Mouse (Mus musculus) neural tube, embryonic 15.5 days (tissue): ENCODE results near the gene Madcam1. TPM values are rescaled to one million over a fixed set of nuclear protein-coding genes. Genes with fewer than 3 reads are reported as not detected.

ENCODE experiments used
- ATAC-seq: fragments of 200-750 bp; cut with Nextera tagmentation; 2 replicates; pipeline ENCODE4 v1.8.0; 2017; ENCODE audit warnings: mild to moderate bottlenecking, moderate TSS enrichment, moderate library complexity; ENCODE audit not compliant: low FRiP score
- H3K27ac ChIP-seq: fragments of 300-500 bp; sonication (generic); replicated peaks from 2 replicates; pipeline ENCODE4 v1.5.1; 2015; ENCODE audit warnings: mild to moderate bottlenecking, inconsistent platforms
- H3K27me3 ChIP-seq: fragments of 300-500 bp; sonication (generic); replicated peaks from 2 replicates; pipeline ENCODE4 v1.6.1; 2015; ENCODE audit warnings: inconsistent platforms
- H3K36me3 ChIP-seq: fragments of 300-500 bp; sonication (generic); 2 replicates; pipeline ENCODE4 v1.6.1; 2015; ENCODE audit warnings: inconsistent platforms
- H3K4me1 ChIP-seq: fragments of 300-500 bp; sonication (generic); 2 replicates; pipeline ENCODE4 v1.6.1; 2015; ENCODE audit warnings: inconsistent platforms
- H3K4me2 ChIP-seq: fragments of 300-500 bp; sonication (generic); 2 replicates; pipeline ENCODE4 v1.6.1; 2015; ENCODE audit warnings: inconsistent platforms, mild to moderate bottlenecking, moderate library complexity
- H3K4me3 ChIP-seq: fragments of 300-500 bp; sonication (generic); replicated peaks from 2 replicates; pipeline ENCODE4 v1.5.1; 2015; ENCODE audit warnings: mild to moderate bottlenecking, inconsistent platforms
- H3K9ac ChIP-seq: fragments of 300-500 bp; sonication (generic); replicated peaks from 2 replicates; pipeline ENCODE4 v1.6.1; 2015; ENCODE audit warnings: mild to moderate bottlenecking, inconsistent platforms
- H3K9me3 ChIP-seq: fragments of 300-500 bp; sonication (generic); replicated peaks from 2 replicates; pipeline ENCODE4 v1.6.1; 2016; ENCODE audit warnings: inconsistent platforms
- WGBS: fragments of 180-500 bp; shearing (Covaris S2); methylation state at CpG from one replicate; pipeline ENCODE4 v1.1.7; 2015; ENCODE audit warnings: mixed read lengths; 5-methylcytosine and 5-hydroxymethylcytosine counted together
- polyA plus RNA-seq: library from polyadenylated mRNA; unstranded; fragments of >200 nt; fragmentation: Nextera tagmentation; extraction: Ambion mirVana; gene quantifications from 2 replicates; pipeline ENCODE4 v1.2.1, GENCODE M21; 2015

Madcam1 gene
- polyA plus RNA-seq, 1 experiment from 2014 or later = 1.0 TPM

GRCm38 (mm10) chr10:79704065-79704969, 40.0 kb downstream of the Madcam1 start, which contains the start of gene Bsg:
Gene Bsg (plus strand): TSS chr10:79704491.
- WGBS = under 1% methylated on average over 60 of the region's 65 CpGs
- peak; percentile 95 for ATAC-seq
- H3K27me3 ChIP-seq = no peaks in the 10 kb centered on the region
- peaks cover 6% of the 10 kb centered on the region; the same call in 1 of the 2 replicates for H3K36me3 ChIP-seq
- H3K9ac ChIP-seq = peak within 1 kb of the TSS; percentile 85
- H3K9me3 ChIP-seq = no peaks in the 10 kb centered on the region
- peaks cover 48% of the 10 kb centered on the region for H3K4me1 ChIP-seq
- H3K4me3 ChIP-seq = peak within 1 kb of the TSS; percentile 72
- H3K4me2 ChIP-seq = peak within 1 kb of the TSS; percentile 85
- peak within 1 kb of the TSS; percentile 90 for H3K27ac ChIP-seq

- ATAC-seq = no peak
- WGBS = 7% methylated on average over 10 of the region's 10 CpGs
- Histone ChIP-seq H3K4me1 (peaks cover 53% of the 10 kb centered on the region), H3K9me3 (no peaks in the 10 kb centered on the region), H3K27me3 (no peaks in the 10 kb centered on the region), H3K27ac (peak overlapping the region; percentile 90), H3K36me3 (peaks cover 12% of the 10 kb centered on the region), H3K4me2 (peak overlapping the region; percentile 85), H3K9ac (peak overlapping the region; percentile 85), H3K4me3 (peak overlapping the region; percentile 72)
These were observed 40.6 kb downstream of the Madcam1 start for GRCm38 (mm10) chr10:79704970-79705360.

GRCm38 (mm10) chr10:79705951-79706350, 41.6 kb downstream of the Madcam1 start:
- no peak for ATAC-seq
- peak overlapping the region; percentile 85 for H3K4me2 ChIP-seq
- 84% methylated on average over 5 of the region's 5 CpGs for WGBS
- peak overlapping the region; percentile 72 for H3K4me3 ChIP-seq
- H3K9me3 ChIP-seq = no peaks in the 10 kb centered on the region
- no peak overlapping the region for H3K27ac ChIP-seq
- no peaks in the 10 kb centered on the region for H3K27me3 ChIP-seq
- H3K9ac ChIP-seq = peak overlapping the region; percentile 85
- peaks cover 22% of the 10 kb centered on the region for H3K36me3 ChIP-seq
- H3K4me1 ChIP-seq = peaks cover 51% of the 10 kb centered on the region

- peaks cover 51% of the 10 kb centered on the region for H3K4me1 ChIP-seq
- no peaks in the 10 kb centered on the region for H3K27me3 ChIP-seq
- peak overlapping the region; percentile 72 for H3K4me3 ChIP-seq
- H3K4me2 ChIP-seq = peak overlapping the region; percentile 85
- no peak for ATAC-seq
- peak overlapping the region; percentile 85 for H3K9ac ChIP-seq
- WGBS = 89% methylated on average over 5 of the region's 5 CpGs
- H3K36me3 ChIP-seq = peaks cover 28% of the 10 kb centered on the region
- 0 out of 2 replicates have a peak overlapping the region, but pooled peaks have one; percentile 41 for H3K27ac ChIP-seq
- H3K9me3 ChIP-seq = no peaks in the 10 kb centered on the region
These were observed 42.2 kb downstream of the Madcam1 start for GRCm38 (mm10) chr10:79706406-79707094.

GRCm38 (mm10) chr10:79707162-79707561, 42.8 kb downstream of the Madcam1 start:
- Histone ChIP-seq H3K4me3 (no peak overlapping the region), H3K9ac (0 out of 2 replicates have a peak overlapping the region, but pooled peaks have one; percentile 10)

GRCm38 (mm10) chr10:79707759-79708158, 43.4 kb downstream of the Madcam1 start:
- Histone ChIP-seq H3K27ac (no peak overlapping the region), H3K36me3 (peaks cover 34% of the 10 kb centered on the region), H3K4me2 (peak overlapping the region; percentile 85; the same call in 1 of the 2 replicates), H3K27me3 (no peaks in the 10 kb centered on the region), H3K4me3 (no peak overlapping the region), H3K4me1 (peaks cover 51% of the 10 kb centered on the region), H3K9me3 (no peaks in the 10 kb centered on the region), H3K9ac (no peak overlapping the region)
- 75% methylated on average over 4 of the region's 4 CpGs for WGBS
- no peak for ATAC-seq

More at GRCm38 (mm10) chr10:79707162-79707561, 42.8 kb downstream of the Madcam1 start:
- H3K9me3 ChIP-seq = no peaks in the 10 kb centered on the region
- H3K4me1 ChIP-seq = peaks cover 51% of the 10 kb centered on the region
- H3K36me3 ChIP-seq = peaks cover 34% of the 10 kb centered on the region
- no peak overlapping the region for H3K27ac ChIP-seq
- H3K27me3 ChIP-seq = no peaks in the 10 kb centered on the region
- 88% methylated on average over 1 of the region's 1 CpGs for WGBS
- ATAC-seq = no peak
- H3K4me2 ChIP-seq = peak overlapping the region; percentile 85

GRCm38 (mm10) chr10:79708668-79709067, 44.3 kb downstream of the Madcam1 start:
- 93% methylated on average over 21 of the region's 21 CpGs for WGBS
- no peak for ATAC-seq
- Histone ChIP-seq H3K4me1 (peaks cover 51% of the 10 kb centered on the region), H3K36me3 (peaks cover 37% of the 10 kb centered on the region), H3K27me3 (no peaks in the 10 kb centered on the region), H3K27ac (no peak overlapping the region), H3K9ac (no peak overlapping the region), H3K9me3 (no peaks in the 10 kb centered on the region), H3K4me2 (no peak overlapping the region), H3K4me3 (no peak overlapping the region)

- Histone ChIP-seq H3K36me3 (peaks cover 37% of the 10 kb centered on the region), H3K4me2 (no peak overlapping the region), H3K9me3 (no peaks in the 10 kb centered on the region), H3K9ac (no peak overlapping the region), H3K27ac (no peak overlapping the region), H3K4me1 (peaks cover 51% of the 10 kb centered on the region), H3K27me3 (no peaks in the 10 kb centered on the region), H3K4me3 (no peak overlapping the region)
- no peak for ATAC-seq
- WGBS = 88% methylated on average over 7 of the region's 7 CpGs
These were observed 44.9 kb downstream of the Madcam1 start for GRCm38 (mm10) chr10:79709307-79709706.

- no peak for ATAC-seq
- WGBS = 93% methylated on average over 1 of the region's 1 CpGs
- Histone ChIP-seq H3K4me3 (no peak overlapping the region), H3K36me3 (peaks cover 37% of the 10 kb centered on the region), H3K4me1 (peaks cover 40% of the 10 kb centered on the region), H3K9me3 (no peaks in the 10 kb centered on the region), H3K27ac (no peak overlapping the region), H3K4me2 (no peak overlapping the region), H3K27me3 (peaks cover 18% of the 10 kb centered on the region), H3K9ac (no peak overlapping the region)
These were observed 47.7 kb downstream of the Madcam1 start for GRCm38 (mm10) chr10:79712029-79712428.

GRCm38 (mm10) chr10:79712499-79713126, 48.3 kb downstream of the Madcam1 start:
- no peak overlapping the region for H3K4me2 ChIP-seq
- 5% methylated on average over 5 of the region's 6 CpGs for WGBS
- no peak overlapping the region for H3K27ac ChIP-seq
- H3K27me3 ChIP-seq = peaks cover 24% of the 10 kb centered on the region
- H3K4me3 ChIP-seq = no peak overlapping the region
- H3K9ac ChIP-seq = no peak overlapping the region
- peaks cover 37% of the 10 kb centered on the region for H3K36me3 ChIP-seq
- ATAC-seq = no peak
- H3K4me1 ChIP-seq = peaks cover 40% of the 10 kb centered on the region
- H3K9me3 ChIP-seq = no peaks in the 10 kb centered on the region

GRCm38 (mm10) chr10:79713163-79713562, 48.8 kb downstream of the Madcam1 start:
- H3K9me3 ChIP-seq = no peaks in the 10 kb centered on the region
- no peak overlapping the region for H3K4me2 ChIP-seq
- H3K4me1 ChIP-seq = peaks cover 40% of the 10 kb centered on the region
- H3K27me3 ChIP-seq = peaks cover 30% of the 10 kb centered on the region
- H3K9ac ChIP-seq = no peak overlapping the region
- no peak overlapping the region for H3K4me3 ChIP-seq
- no peak overlapping the region for H3K27ac ChIP-seq
- 21% methylated on average over 1 of the region's 1 CpGs for WGBS
- ATAC-seq = no peak
- H3K36me3 ChIP-seq = peaks cover 37% of the 10 kb centered on the region
